Mouse (Mus musculus) WW6 (cell line): ENCODE results near the gene Adamts4.
"Not testable (repeated sequence)": the region's sequence is repeated elsewhere in the genome, so short reads cannot be mapped to it uniquely, and the experiment has no call there.

Experiments used
- DNase-seq: peaks from one replicate; pipeline ENCODE4 v3.0.0-alpha.2; 2013; ENCODE audit warnings: low read depth, low spot score

Gene Adamts4

DNA sequence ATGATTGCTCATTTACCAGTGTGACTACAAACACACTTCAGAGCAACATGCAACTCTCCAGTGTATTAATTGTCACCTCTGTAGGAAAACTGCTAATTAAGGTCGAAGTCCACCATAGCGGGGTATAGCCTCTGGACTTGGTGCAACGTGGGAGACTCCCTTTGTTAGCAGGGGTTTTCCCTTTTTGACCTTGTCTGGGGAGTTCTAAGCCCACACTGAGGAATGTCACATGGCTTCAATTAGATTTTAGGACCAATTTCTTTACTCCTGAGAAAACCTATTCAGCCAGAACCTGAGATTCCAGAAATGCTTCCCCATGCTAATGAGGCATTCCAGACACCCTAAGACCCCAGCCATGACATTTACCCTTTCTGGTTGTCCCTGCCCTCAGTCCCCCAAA is 20.0 kb upstream of the Adamts4 start:
- no peak for DNase-seq

DNA sequence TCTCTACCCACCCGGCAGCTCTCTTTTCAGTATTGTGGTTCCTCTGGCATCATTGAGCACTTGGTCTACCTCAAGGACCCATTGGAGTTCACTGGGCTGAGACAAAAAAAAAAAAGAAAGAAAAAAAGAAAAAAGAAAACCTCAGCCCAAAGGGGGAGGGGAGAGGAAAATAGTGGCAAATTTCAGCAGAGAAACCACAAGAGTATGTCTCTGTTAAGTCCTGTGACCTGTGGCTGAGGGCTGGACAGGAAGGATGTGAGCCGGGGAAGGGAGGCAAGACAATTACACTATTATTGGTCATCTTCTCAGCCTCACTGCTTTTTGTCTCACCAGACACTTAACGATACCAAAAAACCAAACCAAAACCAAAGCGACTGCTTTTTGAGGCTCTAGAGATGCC is 18.4 kb upstream of the Adamts4 start:
- DNase-seq: no peak

DNA sequence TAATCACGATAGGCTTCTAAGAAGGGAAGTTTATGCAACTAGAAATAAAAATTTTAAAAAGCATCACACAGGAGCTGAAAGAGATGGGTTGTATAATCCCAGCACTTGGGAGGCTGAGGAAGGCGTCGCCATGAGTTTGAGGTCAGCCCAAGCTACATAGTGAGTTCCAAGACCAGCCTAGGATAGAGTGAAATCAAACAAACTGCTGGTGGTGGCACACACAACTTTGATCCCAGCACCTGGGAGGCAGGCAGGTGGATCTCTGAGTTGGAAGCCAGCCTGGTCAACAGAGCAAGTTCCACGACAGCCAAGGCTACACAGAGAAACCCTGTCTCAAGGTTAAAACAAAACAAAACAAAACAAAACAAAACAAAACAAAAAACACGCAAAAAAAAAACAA is 17.9 kb upstream of the Adamts4 start:
- DNase-seq: no peak

DNA sequence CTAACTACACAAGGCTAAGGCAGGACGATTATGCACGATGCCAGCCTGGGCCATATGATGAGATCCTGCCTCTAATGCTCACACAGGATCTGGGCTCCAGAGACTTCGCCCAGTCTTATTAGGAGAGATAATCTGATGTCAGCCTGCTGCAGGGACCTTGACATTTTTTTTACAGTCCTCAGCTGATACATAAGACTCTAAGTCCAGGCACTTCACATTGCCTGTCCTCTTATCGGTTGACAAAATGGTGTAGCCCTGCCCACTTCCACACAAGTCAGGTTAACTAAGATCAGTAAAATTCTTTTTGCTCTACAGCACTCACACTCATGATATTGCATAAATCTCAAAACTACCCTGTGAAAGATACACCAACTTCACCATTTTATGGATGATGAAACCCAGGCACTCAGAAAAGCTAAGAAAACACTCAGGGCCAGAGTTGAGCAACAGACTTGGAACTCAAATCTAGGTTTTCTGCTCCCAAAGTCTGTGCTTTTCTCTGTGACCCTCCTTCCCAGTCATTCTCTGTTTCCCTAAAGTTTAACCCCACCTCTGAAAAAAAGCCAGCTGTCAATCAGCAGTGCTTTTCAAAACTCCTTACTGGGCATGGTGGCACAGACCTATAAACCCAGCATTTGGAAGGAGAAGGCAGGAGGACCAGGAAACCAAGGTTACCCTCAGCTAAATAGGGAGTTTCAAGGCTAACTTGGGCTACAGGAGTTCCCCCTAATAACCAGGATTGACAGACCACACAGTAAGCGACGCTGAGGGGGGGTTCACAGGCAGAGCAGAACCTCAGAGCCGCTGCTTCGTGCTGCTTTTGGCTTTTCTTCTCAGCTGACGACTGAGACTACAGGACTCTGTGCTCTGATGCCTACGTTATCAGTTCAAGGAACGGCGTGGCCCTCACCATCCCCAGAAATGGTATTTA is 17.2 kb upstream of the Adamts4 start:
- no peak for DNase-seq

DNA sequence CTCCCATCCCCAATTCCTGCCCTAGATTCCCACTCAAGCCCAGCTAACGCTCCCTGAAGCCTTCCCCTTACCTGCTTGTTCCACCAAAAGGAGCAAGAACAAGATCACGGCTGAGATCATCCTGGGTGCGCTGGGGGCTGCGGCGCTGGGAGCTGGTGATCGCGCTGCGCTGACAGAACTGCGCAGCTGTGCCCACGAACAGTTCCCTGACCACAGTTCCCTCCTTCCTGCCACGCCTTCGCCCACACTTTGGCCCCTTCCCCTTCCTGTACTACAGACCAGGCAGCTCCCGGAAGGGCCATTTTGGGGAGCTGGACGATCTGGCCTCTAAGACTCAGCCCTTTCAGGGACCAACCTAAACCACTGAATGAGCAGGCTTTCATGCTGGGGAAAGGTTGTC is 16.1 kb upstream of the Adamts4 start, which contains the start of gene Fcer1g:
TSS of gene Fcer1g (minus strand) at position 240 of the 400 bp plus-strand sequence.
- no peak for DNase-seq

DNA sequence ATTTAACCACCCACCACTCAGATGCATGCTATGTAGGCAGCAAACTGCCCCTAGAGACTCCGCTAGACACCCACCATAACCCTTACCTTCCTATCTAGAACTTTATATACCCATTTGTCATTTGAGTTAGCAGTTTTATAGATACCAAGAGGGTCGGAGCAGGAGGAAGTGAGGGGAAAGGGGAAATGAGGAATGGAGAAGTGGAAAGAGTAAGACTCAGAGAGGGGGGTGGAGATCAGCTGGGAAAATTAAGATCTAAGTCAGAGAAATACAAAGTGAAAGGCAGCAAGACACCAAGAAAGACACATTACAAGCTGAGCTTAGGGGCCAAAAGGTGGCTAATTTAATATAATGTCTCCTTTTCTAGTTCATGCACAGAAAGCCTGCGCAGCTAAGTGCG is 15.7 kb upstream of the Adamts4 start:
- no peak for DNase-seq

DNA sequence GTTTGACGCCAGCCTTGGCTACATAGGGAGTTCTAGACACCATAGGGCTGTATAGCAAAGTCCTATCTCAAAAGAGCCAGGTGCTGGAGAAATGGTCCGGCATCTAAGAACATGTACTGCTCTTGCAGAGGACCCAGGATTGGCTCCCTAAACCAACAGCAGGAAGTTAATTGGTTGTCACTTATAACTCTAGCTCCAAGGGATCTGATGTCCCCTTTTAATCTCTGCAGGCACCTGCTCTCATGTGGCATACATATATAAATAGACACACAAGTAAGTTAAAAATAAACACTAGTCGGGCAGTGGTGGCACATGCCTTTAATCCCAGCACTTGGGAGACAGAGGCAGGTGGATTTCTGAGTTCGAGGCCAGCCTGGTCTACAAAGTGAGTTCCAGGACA is 14.4 kb upstream of the Adamts4 start:
- no peak for DNase-seq

DNA sequence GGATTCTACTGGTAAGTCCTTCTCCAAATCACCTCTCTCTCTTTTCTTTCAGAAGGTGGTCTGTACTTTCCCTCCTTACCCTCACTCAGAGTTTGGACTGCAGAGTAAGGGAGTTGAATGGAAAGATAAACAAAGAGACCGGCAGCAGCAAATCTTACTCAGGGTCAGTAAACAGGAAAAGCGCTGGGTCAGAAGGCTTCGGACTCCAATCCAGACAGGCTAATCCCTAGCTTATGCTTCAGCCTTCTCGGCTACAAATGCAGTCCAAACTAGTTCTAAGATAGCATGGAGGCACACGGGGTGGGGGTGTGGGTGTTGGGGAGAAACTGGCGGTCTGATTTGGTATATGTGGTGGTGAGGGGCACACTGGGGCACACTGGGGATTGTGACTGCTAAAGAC is 12.8 kb upstream of the Adamts4 start:
- no peak for DNase-seq

DNA sequence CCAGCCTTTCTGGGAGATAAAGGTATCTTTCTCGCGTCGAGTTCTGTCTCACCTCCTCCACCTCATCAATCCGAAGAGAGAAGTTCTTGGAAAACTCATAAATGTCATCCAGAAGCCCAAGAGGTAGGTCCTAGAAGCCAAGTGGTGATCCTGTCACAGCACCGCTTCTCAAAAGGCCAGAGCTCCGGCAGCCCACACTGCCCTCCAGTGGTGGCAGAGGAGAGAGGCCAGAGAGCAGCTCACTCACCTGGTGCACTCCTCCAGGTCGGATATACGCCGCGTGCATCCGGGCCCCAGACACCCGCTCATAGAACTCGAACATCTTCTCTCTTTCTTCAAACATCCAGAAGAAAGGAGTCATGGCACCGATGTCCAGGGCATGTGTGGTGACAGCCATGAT is 11.8 kb upstream of the Adamts4 start:
- DNase-seq: no peak

DNA sequence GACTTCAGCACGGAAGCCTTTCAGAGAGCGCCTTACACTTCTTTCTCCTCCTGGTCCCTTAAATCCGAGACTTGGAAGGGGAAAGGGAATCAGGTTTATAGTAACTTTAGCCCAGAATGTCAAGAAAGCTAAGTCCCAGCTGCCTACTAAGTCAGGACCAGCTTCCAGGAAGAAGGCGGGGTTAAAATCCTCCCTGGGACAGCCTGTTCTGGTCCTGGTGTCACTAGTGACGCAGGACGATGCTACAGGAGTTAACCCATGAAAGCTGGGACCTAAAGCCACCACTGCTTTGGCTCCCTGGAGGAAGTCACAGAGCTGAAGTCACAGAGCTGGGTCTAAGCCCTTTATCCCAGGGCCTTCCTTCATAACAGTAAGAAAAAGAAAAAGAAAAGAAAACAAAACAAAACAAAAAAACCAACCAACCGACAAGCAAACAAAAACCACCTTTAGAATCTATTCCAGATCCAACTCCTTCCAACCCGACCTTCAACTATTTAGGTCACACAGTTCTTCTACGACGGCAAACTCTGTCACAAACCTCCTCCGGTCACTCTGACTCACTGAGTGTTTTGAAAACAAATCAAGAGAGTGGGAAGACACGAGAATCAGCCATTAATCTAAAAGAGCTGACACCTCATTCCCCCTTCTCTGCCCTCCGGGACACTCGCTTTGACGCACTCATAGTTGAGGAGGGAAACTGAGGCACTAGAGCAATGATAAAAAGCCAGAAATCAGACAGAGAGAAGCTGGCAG is 10.1 kb upstream of the Adamts4 start:
- no peak for DNase-seq

DNA sequence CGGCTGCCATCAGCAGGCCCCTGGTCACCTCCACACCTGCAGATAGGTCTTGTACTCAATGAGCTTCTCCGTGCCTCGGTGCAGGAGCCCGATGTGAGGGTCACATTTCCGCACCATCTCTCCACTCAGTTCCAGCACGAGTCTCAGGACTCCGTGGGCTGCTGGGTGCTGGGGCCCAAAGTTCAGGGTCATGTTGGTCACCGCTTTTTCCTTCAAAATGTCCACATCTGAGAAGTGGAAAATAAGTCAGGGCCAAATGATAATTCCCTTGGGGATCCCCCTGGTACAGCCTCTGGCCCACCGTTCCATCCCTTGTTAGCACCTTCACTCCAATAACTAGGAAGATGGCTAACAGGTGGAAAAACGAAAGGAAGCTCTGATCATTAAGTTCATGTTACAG is 9.3 kb upstream of the Adamts4 start:
- no peak for DNase-seq

DNA sequence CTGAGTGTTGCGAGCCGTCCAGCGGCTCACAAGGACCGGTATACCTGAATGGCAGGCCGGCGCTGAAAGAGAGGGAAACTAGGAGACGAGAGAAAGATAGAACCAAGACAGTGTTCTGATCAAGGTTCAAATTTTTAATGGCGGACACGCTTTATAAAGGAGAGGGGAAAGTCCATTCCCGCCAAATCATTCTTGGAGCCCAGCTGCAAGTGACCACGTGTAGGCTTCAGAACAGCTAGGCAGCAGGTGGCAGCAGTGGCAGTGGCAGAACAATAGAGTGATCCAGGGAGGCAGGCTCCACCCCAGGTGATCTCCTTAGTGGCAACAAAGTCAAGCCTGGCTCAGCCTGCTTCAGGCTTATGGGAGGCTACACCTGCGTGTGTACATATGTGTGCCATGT is 8.3 kb upstream of the Adamts4 start:
- not testable (repeated sequence) for DNase-seq

DNA sequence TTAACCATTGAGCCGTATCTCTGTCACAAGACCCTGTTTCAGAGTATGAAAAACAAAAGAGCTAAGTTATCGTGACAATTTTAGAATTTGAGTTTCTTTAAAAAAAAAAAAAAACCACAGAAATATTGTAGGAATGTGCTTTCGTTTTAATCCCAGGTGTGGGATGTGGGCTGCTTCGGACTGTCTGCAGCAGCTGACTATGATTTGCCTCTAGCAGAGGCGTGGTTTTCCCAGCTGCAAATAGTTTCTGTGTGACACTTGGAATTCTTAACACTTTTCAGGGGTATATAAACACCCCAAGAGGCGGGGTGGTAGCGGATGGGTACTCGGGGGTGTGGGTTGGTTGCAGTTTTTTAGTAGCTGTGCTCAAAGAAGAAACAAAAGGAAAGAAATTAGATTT is 4.9 kb upstream of the Adamts4 start:
- DNase-seq: no peak

DNA sequence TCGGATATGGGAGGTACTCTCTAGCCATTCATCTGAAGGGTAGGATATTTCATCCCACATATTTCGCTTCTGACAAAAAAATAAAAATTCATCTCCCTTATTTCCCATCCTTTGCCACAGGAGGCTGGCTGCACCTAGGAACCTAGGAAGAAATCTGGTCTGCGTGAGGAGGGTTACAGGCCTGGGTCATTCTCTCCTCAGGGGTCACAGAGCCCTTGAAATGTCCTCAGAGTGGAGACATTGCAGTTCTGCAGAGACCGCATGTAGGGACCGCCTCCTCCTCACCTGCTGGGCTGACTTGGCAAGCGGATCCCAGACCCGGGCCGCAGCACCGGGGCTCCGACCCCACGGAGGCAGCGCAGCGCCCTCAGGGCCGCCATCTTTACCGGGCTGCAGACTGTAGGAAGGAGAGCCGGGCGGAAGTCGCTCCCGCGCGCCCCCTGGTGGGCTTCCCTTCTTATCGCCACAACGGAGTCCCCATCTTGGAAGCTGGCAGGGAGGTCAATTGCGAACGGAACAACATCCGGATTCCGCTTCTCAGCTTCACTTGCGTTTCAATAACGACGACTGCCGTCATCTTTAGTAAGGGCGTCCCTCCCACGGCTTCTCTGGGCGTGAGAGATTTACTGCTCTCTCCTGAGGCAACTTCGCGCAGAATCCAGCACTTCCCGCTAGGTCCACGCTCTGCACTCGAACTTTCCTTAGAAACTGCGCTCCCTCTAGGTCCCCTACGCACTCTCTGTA is 3.3 kb upstream of the Adamts4 start:
- peak; percentile 95 for DNase-seq

DNA sequence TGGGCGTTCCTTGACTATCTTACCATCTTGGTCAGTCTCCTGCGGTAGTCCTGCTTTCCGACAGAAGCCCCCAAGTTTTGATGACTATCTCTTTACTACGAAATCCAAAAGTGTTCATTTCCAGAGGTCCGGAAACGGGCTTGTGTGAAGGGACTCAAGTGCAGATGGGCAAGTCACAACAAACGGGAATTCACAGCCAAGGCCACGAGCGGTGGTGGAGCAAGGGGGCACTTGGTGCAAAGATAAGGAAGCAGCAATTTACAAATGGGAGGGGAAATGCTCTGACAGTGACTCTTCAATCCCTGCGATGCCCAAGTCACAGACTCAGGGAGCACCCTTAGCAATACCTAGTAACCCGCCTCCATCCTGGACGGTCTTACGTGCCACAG is 2.8 kb upstream of the Adamts4 start:
- DNase-seq: no peak

DNA sequence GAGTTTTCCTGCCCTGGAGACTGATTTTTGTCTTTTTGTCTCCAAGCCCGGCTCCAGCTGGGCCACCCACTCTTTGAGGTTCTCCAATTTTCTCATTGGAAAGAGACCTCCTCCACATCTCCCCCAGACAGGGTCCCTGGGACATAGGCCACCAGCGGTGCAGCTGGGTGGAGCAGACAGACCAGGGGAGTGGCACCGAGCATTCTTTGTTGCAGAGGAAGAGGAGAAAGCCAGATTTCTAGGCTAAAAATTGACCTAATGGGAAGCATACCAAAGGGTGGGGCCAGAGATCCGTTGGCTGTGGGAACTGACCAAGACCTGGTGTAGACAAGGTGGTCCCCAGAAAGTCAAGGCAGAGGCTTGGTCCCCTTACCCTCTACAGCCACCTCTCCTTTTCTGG is 2.3 kb upstream of the Adamts4 start:
- DNase-seq: no peak

DNA sequence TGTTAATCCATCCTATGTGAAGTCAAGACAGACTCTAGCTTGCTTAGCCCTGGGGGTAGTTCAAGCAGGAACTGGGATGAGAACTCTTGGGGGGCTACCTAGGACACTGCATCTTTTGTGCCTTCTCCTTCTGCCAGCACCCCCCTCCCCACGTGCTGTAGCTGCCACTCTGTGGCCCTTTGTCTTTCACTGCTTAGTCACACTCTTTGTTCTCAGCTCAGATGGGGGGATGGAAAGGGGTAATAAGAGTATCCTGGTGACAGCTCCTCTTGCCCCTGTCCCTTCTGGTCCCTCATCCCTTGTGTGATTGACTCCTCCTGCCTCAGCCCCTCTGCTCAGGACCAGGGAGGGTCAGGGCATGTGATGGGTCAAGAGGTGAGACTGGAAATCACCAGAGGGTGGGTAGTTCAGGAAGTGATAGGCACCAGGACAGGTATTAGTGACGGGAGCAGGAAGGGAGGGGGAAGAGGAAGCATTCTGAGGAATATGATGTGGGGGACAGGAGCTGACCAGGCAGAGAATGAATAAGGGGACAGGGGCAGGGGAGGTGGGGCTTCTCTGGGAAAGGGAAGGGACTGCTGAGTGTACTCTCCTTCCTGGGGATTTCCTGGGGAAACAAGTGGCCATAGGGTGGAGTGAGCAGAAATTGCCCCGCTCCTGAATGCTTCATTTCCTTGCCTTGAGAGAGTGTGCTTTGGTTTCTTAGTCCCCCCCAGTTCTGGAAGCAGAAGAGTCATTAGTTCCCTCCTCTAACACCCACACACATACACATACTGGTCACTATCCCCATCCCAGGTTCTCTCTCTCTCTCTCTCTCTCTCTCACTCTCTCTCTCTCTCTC is 1.6 kb upstream of the Adamts4 start:
- no peak for DNase-seq

DNA sequence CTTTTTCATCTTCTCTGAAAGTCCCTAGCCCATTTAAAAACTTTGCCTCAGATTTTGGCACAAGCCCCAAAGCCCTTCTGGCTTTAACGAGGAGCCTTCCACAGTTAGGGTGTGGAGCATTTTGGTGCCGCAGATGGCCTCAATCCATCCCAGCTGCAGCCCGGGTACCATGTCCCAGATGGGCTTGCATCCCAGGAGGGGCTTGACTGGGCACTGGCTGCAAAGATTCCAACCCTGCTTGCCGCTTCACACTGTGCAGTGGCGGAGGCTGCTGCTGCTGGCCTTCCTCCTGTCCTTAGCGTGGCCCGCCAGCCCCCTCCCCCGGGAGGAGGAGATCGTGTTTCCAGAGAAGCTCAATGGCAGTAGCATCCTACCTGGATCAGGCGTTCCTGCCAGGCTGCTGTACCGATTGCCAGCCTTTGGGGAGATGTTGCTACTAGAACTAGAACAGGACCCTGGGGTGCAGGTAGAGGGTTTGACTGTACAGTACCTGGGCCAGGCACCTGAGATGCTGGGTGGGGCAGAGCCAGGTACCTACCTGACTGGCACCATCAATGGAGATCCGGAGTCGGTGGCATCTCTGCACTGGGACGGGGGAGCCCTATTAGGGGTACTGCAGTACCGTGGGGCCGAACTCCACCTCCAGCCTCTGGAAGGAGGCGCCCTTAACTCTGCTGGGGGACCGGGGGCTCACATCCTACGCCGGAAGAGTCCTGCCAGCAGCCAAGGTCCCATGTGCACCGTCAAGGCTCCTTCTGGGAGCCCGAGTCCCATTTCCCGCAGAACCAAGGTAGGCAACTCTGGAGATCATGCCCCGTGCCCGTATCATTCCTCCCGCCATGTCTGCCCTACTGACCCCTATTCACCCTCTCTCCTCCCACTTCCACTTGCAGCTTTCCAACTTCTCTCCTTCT is 716 bp downstream of the Adamts4 start, which contains the start of gene Ndufs2:
TSS of gene Ndufs2 (minus strand) at position 709 of the 914 bp plus-strand sequence.
- no peak for DNase-seq

DNA sequence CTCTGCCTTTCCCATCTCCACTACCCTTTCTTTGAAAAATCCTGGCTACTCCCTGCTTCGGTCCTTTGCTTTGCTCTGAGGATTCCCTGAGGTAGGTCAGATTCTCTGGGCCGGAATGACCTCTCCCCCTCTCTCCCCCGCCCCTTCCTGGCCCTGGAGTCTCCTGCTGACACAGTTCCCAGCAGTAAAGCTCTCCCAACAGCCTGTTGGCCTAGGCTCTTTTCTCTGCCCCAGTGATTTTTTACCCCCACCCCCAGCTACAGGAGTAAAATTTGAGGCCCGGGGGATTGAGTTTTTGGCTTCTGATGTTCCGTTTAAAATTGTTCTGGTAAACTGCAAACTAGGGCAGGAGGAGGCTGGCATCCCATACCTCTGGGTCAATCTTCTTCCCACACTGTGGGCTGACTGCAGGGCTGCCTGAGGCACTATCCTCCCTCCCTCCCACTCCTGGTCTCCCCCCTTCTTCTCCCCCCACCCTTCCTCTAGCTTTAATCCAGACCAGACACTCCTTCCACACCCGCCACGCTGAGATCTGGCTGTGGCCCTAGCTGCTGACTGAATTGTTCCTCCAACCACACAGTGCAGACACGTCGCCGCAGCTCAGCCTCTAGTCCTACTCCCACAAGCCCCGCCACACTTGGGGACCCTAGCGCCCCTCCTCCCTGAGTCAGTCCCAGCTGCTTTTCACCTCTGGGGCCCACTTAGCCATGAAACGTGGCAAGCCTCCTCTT is 1.5 kb downstream of the Adamts4 start:
- no peak for DNase-seq
